ENCODE assay signal across 8 mouse cellular contexts in the genomic region with DNA sequence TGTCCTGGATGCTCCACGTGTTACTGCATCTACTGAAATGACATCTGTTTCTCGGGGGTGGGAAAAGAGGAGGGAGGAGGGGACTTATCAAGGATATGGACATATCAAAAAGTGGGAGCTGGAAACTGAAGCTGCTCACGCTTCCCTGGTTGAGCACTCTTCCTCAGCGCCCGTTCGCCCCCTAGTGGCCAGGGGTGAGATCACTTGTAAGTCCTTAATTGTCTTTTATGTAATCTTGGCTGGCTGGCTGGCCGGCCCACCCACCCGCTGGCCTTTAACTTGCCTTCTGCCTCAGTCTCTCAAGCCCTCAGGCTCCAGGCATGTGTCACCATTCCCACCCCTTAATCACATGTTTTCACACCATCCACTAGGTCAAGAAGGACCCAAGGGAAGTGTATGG. TPM values are rescaled to one million over a fixed set of nuclear protein-coding genes. Genes with fewer than 3 reads are reported as not detected.
DNase-seq lines count a peak whose midpoint lies in the region; ATAC-seq lines count a peak whose summit lies in the region.

No protein-coding gene starts in this region.

- intact Hi-C loops in left cerebral cortex, postnatal 10 days (cut with DNase I) = loop anchor here (10.0 kb wide), 1 partner anchor 169 kb away; no protein-coding TSS in a partner anchor

- H3K27ac ChIP-seq in intestine, embryonic 14.5 days (ENCODE audit: low read depth) = no peak overlapping the region
- H3K27ac ChIP-seq in intestine, embryonic 16.5 days (ENCODE audit: low read length) = no peak overlapping the region
- peak overlapping the region; percentile 35; the same call in 1 of the 2 replicates for H3K27ac ChIP-seq in forebrain, embryonic 13.5 days
- H3K27ac ChIP-seq in hindbrain, embryonic 11.5 days (ENCODE audit: low read depth, low read length) = no peak overlapping the region
- H3K27ac ChIP-seq in midbrain, embryonic 16.5 days (ENCODE audit: low read length) = no peak overlapping the region

- H3K27me3 ChIP-seq in intestine, embryonic 14.5 days (replicated peaks; ENCODE audit: control insufficient read depth, insufficient read depth, low read length) = no peaks in the 10 kb centered on the region
- no peaks in the 10 kb centered on the region for H3K27me3 ChIP-seq in intestine, embryonic 16.5 days (replicated peaks; ENCODE audit: control insufficient read depth, insufficient read depth, low read length)
- H3K27me3 ChIP-seq in forebrain, embryonic 13.5 days = peaks cover 45% of the 10 kb centered on the region
- no peaks in the 10 kb centered on the region; the same call in 1 of the 2 replicates for H3K27me3 ChIP-seq in hindbrain, embryonic 11.5 days (ENCODE audit: control insufficient read depth, insufficient read depth, low read length)
- H3K27me3 ChIP-seq in midbrain, embryonic 16.5 days (ENCODE audit: control insufficient read depth, insufficient read depth, low read depth, low read length) = no peaks in the 10 kb centered on the region

- H3K36me3 ChIP-seq in intestine, embryonic 14.5 days (ENCODE audit: control insufficient read depth, insufficient read depth, low read length) = peaks cover 68% of the 10 kb centered on the region
- peaks cover 6% of the 10 kb centered on the region for H3K36me3 ChIP-seq in intestine, embryonic 16.5 days (ENCODE audit: control insufficient read depth, insufficient read depth, low read length)
- peaks cover 74% of the 10 kb centered on the region for H3K36me3 ChIP-seq in forebrain, embryonic 13.5 days (ENCODE audit: poor library complexity, severe bottlenecking)
- peaks cover 4% of the 10 kb centered on the region for H3K36me3 ChIP-seq in hindbrain, embryonic 11.5 days (ENCODE audit: control insufficient read depth, insufficient read depth, low read length)
- peaks cover 32% of the 10 kb centered on the region for H3K36me3 ChIP-seq in midbrain, embryonic 16.5 days (ENCODE audit: control insufficient read depth, insufficient read depth, low read length)

- peaks cover 7% of the 10 kb centered on the region; the same call in 1 of the 2 replicates for H3K4me1 ChIP-seq in intestine, embryonic 14.5 days (replicated peaks; ENCODE audit: control insufficient read depth, insufficient read depth, low read length)
- H3K4me1 ChIP-seq in intestine, embryonic 16.5 days (ENCODE audit: control insufficient read depth, insufficient read depth, low read length) = peaks cover 14% of the 10 kb centered on the region
- peaks cover 65% of the 10 kb centered on the region for H3K4me1 ChIP-seq in forebrain, embryonic 13.5 days
- H3K4me1 ChIP-seq in hindbrain, embryonic 11.5 days (replicated peaks; ENCODE audit: control insufficient read depth, insufficient read depth, low read length) = peaks cover 26% of the 10 kb centered on the region
- peaks cover 9% of the 10 kb centered on the region for H3K4me1 ChIP-seq in midbrain, embryonic 16.5 days (ENCODE audit: control insufficient read depth, insufficient read depth, low read length)

- H3K9me3 ChIP-seq in intestine, embryonic 14.5 days (ENCODE audit: control insufficient read depth, low read length) = no peaks in the 10 kb centered on the region
- H3K9me3 ChIP-seq in intestine, embryonic 16.5 days (ENCODE audit: control insufficient read depth, low read length) = no peaks in the 10 kb centered on the region
- no peaks in the 10 kb centered on the region for H3K9me3 ChIP-seq in forebrain, embryonic 13.5 days (replicated peaks)
- H3K9me3 ChIP-seq in hindbrain, embryonic 11.5 days (ENCODE audit: control insufficient read depth, low read length) = no peaks in the 10 kb centered on the region
- no peaks in the 10 kb centered on the region for H3K9me3 ChIP-seq in midbrain, embryonic 16.5 days (replicated peaks; ENCODE audit: control insufficient read depth, low read length, poor library complexity, severe bottlenecking)

- no peak overlapping the region for H3K4me2 ChIP-seq in intestine, embryonic 14.5 days (ENCODE audit: low read length)
- no peak overlapping the region for H3K4me2 ChIP-seq in intestine, embryonic 16.5 days (ENCODE audit: low read depth, low read length)
- peak overlapping the region; percentile 56; the same call in 1 of the 2 replicates for H3K4me2 ChIP-seq in forebrain, embryonic 13.5 days
- no peak overlapping the region for H3K4me2 ChIP-seq in hindbrain, embryonic 11.5 days (replicated peaks; ENCODE audit: low read depth, low read length)
- no peak overlapping the region for H3K4me2 ChIP-seq in midbrain, embryonic 16.5 days (ENCODE audit: low read length)

- 2% methylated on average over 8 of the region's 8 CpGs for WGBS in intestine, embryonic 14.5 days
- 2% methylated on average over 8 of the region's 8 CpGs for WGBS in intestine, embryonic 16.5 days
- WGBS in forebrain, embryonic 13.5 days = under 1% methylated on average over 8 of the region's 8 CpGs
- 3% methylated on average over 8 of the region's 8 CpGs for whole genome bisulfite sequencing in hindbrain, embryonic 11.5 days
- 0% methylated on average over 8 of the region's 8 CpGs for WGBS in midbrain, embryonic 16.5 days

- peak; percentile 95 for DNase-seq in intestine, embryonic 14.5 days (ENCODE audit: low spot score)
- peak; percentile 67 for DNase-seq in c-Kit-positive CD71-positive TER-119-negative erythroid progenitor cells, embryonic 14.5 days (ENCODE audit: low read depth)
- peak; percentile 96 for DNase-seq in hindbrain, embryonic 11.5 days (ENCODE audit: low spot score)
- DNase-seq in left cerebral cortex, postnatal 10 days (ENCODE audit: extremely low spot score in 1 of 2, low spot score in 2 of 2) = peak; percentile 85 to 90
- DNase-seq in spleen, postnatal 36 days (ENCODE audit: low spot score in 2 of 2) = peak; percentile 53 to 64

- H3K4me3 ChIP-seq in intestine, embryonic 14.5 days (ENCODE audit: low read depth, low read length) = no peak overlapping the region
- H3K4me3 ChIP-seq in intestine, embryonic 16.5 days (ENCODE audit: low read length) = no peak overlapping the region
- H3K4me3 ChIP-seq in forebrain, embryonic 13.5 days = no peak overlapping the region
- H3K4me3 ChIP-seq in hindbrain, embryonic 11.5 days (ENCODE audit: low read depth, low read length) = no peak overlapping the region
- no peak overlapping the region for H3K4me3 ChIP-seq in midbrain, embryonic 16.5 days (ENCODE audit: low read depth, low read length)

- no peak for ATAC-seq in intestine, embryonic 14.5 days (replicated peaks; ENCODE audit: low FRiP score, low TSS enrichment, low read depth)
- ATAC-seq in intestine, embryonic 16.5 days = no peak
- ATAC-seq in forebrain, embryonic 13.5 days = 0 out of 2 replicates have a peak, but pooled peaks have one; percentile 15
- no peak for ATAC-seq in hindbrain, embryonic 11.5 days (ENCODE audit: low FRiP score)
- ATAC-seq in midbrain, embryonic 16.5 days = 0 out of 2 replicates have a peak, but pooled peaks have one; percentile 9

- H3K9ac ChIP-seq in intestine, embryonic 14.5 days (ENCODE audit: low read length) = no peak overlapping the region
- H3K9ac ChIP-seq in intestine, embryonic 16.5 days (ENCODE audit: low read depth, low read length) = no peak overlapping the region
- H3K9ac ChIP-seq in forebrain, embryonic 13.5 days = 0 out of 2 replicates have a peak overlapping the region, but pooled peaks have one; percentile 51
- no peak overlapping the region for H3K9ac ChIP-seq in hindbrain, embryonic 11.5 days (ENCODE audit: low read depth, low read length)
- no peak overlapping the region for H3K9ac ChIP-seq in midbrain, embryonic 16.5 days (ENCODE audit: low read depth, low read length)

RNA-seq across cellular contexts. Expression of a gene that starts 34.1 kb away (rescaled TPM):
- polyA plus RNA-seq in intestine, embryonic 14.5 days (2014; fragmentation: Nextera tagmentation; extraction: Ambion mirVana) = 22.0 and 22.9 TPM in 2 replicates
- polyA plus RNA-seq in intestine, embryonic 16.5 days (2015; fragmentation: Nextera tagmentation; extraction: Ambion mirVana) = 10.2 and 10.7 TPM in 2 replicates
- 38.0 and 39.2 TPM in 2 replicates for polyA plus RNA-seq in forebrain, embryonic 13.5 days (2015; fragmentation: Nextera tagmentation; extraction: Ambion mirVana)
- 38.8 and 50.1 TPM in 2 replicates for polyA plus RNA-seq in hindbrain, embryonic 11.5 days (2014; fragmentation: Nextera tagmentation; extraction: Ambion mirVana)
- 100 to 1,000 TPM; 488 to 490 TPM for total RNA-seq in left cerebral cortex, postnatal 10 days (2021)
- polyA plus RNA-seq in midbrain, embryonic 16.5 days (2015; fragmentation: Nextera tagmentation; extraction: Ambion mirVana) = 55.6 and 56.9 TPM in 2 replicates

RNA-seq across cellular contexts. Expression of a gene that starts 38.4 kb away (rescaled TPM):
- 22.7 and 22.9 TPM in 2 replicates for polyA plus RNA-seq in intestine, embryonic 14.5 days (2014; fragmentation: Nextera tagmentation; extraction: Ambion mirVana)
- 28.5 and 28.7 TPM in 2 replicates for polyA plus RNA-seq in intestine, embryonic 16.5 days (2015; fragmentation: Nextera tagmentation; extraction: Ambion mirVana)
- 32.5 and 35.4 TPM in 2 replicates for polyA plus RNA-seq in forebrain, embryonic 13.5 days (2015; fragmentation: Nextera tagmentation; extraction: Ambion mirVana)
- polyA plus RNA-seq in hindbrain, embryonic 11.5 days (2014; fragmentation: Nextera tagmentation; extraction: Ambion mirVana) = 30.0 and 33.6 TPM in 2 replicates
- total RNA-seq in left cerebral cortex, postnatal 10 days (2021) = 10 to 100 TPM; 29.1 to 29.4 TPM
- 60.1 and 63.2 TPM in 2 replicates for polyA plus RNA-seq in midbrain, embryonic 16.5 days (2015; fragmentation: Nextera tagmentation; extraction: Ambion mirVana)

RNA-seq across cellular contexts. Expression of a gene that starts 40.9 kb away (rescaled TPM):
- 0.07 TPM in 1 of 2 replicates, not detected in the other for polyA plus RNA-seq in intestine, embryonic 14.5 days (2014; fragmentation: Nextera tagmentation; extraction: Ambion mirVana)
- polyA plus RNA-seq in intestine, embryonic 16.5 days (2015; fragmentation: Nextera tagmentation; extraction: Ambion mirVana) = 0.04 TPM in 1 of 2 replicates, not detected in the other
- polyA plus RNA-seq in forebrain, embryonic 13.5 days (2015; fragmentation: Nextera tagmentation; extraction: Ambion mirVana) = 0.90 and 0.97 TPM in 2 replicates
- polyA plus RNA-seq in hindbrain, embryonic 11.5 days (2014; fragmentation: Nextera tagmentation; extraction: Ambion mirVana) = 1.0 and 1.9 TPM in 2 replicates
- total RNA-seq in left cerebral cortex, postnatal 10 days (2021) = under 1 TPM; 0.18 to 0.26 TPM
- polyA plus RNA-seq in midbrain, embryonic 16.5 days (2015; fragmentation: Nextera tagmentation; extraction: Ambion mirVana) = 0.20 and 0.21 TPM in 2 replicates

RNA-seq across cellular contexts. Expression of a gene that starts 41.0 kb away (rescaled TPM):
- 105 and 107 TPM in 2 replicates for polyA plus RNA-seq in intestine, embryonic 14.5 days (2014; fragmentation: Nextera tagmentation; extraction: Ambion mirVana)
- 113 and 117 TPM in 2 replicates for polyA plus RNA-seq in intestine, embryonic 16.5 days (2015; fragmentation: Nextera tagmentation; extraction: Ambion mirVana)
- 85.3 and 86.9 TPM in 2 replicates for polyA plus RNA-seq in forebrain, embryonic 13.5 days (2015; fragmentation: Nextera tagmentation; extraction: Ambion mirVana)
- polyA plus RNA-seq in hindbrain, embryonic 11.5 days (2014; fragmentation: Nextera tagmentation; extraction: Ambion mirVana) = 86.7 and 88.5 TPM in 2 replicates
- total RNA-seq in left cerebral cortex, postnatal 10 days (2021) = 100 to 1,000 TPM in 1 of 2 experiments, 10 to 100 TPM in 1; 96.6 to 105 TPM
- polyA plus RNA-seq in midbrain, embryonic 16.5 days (2015; fragmentation: Nextera tagmentation; extraction: Ambion mirVana) = 93.0 and 96.2 TPM in 2 replicates

RNA-seq across cellular contexts. Expression of a gene that starts 54.7 kb away (rescaled TPM):
- polyA plus RNA-seq in intestine, embryonic 14.5 days (2014; fragmentation: Nextera tagmentation; extraction: Ambion mirVana) = 0.28 and 0.32 TPM in 2 replicates
- 0.16 and 0.29 TPM in 2 replicates for polyA plus RNA-seq in intestine, embryonic 16.5 days (2015; fragmentation: Nextera tagmentation; extraction: Ambion mirVana)
- 0.06 and 0.15 TPM in 2 replicates for polyA plus RNA-seq in forebrain, embryonic 13.5 days (2015; fragmentation: Nextera tagmentation; extraction: Ambion mirVana)
- 0.20 and 0.33 TPM in 2 replicates for polyA plus RNA-seq in hindbrain, embryonic 11.5 days (2014; fragmentation: Nextera tagmentation; extraction: Ambion mirVana)
- under 1 TPM; 0.24 to 0.45 TPM for total RNA-seq in left cerebral cortex, postnatal 10 days (2021)
- polyA plus RNA-seq in midbrain, embryonic 16.5 days (2015; fragmentation: Nextera tagmentation; extraction: Ambion mirVana) = 0.15 TPM in 1 of 2 replicates, not detected in the other

Comparison
In these comparisons a context has a peak if more than half of its experiments do, and no peak if none do; other contexts are left out.
1. ATAC-seq: peak in forebrain, embryonic 13.5 days (single experiment) and midbrain, embryonic 16.5 days (single experiment); none in intestine, embryonic 14.5 days (single experiment), intestine, embryonic 16.5 days (single experiment) and hindbrain, embryonic 11.5 days (single experiment).
2. Peak in every context shown above with its lines, with median percentiles within 50 percentile points of each other: DNase-seq.